Mouse (Mus musculus) kidney, postnatal 0 days (tissue): Measurements from ENCODE around the gene Zbtb7a. TPM values are rescaled to one million over a fixed set of nuclear protein-coding genes. Genes with fewer than 3 reads are reported as not detected.
A peak's percentile ranks its signal among the peaks of the same experiment; 100 is the strongest.

Source experiments
- ATAC-seq: fragments of 200-750 bp; cut with Nextera tagmentation; replicated peaks from 2 replicates; pipeline ENCODE4 v1.8.0; 2017; ENCODE audit warnings: low read depth, moderate number of reproducible peaks, moderate TSS enrichment, moderate library complexity; ENCODE audit not compliant: low FRiP score
- DNase-seq: peaks from one replicate; pipeline ENCODE4 v3.0.0-alpha.2; 2016; ENCODE audit warnings: low spot score
- H3K27ac ChIP-seq: fragments of 300-500 bp; sonication (generic); 2 replicates; pipeline ENCODE4 v1.5.1; 2014; ENCODE audit warnings: mild to moderate bottlenecking
- H3K27me3 ChIP-seq: fragments of 300-500 bp; sonication (generic); 2 replicates; pipeline ENCODE4 v1.6.1; 2014; ENCODE audit warnings: low read length, mixed read lengths; ENCODE audit not compliant: insufficient read depth
- H3K36me3 ChIP-seq: fragments of 300-500 bp; sonication (generic); 2 replicates; pipeline ENCODE4 v1.6.1; 2014; ENCODE audit warnings: low read length, mixed read lengths; ENCODE audit not compliant: insufficient read depth
- H3K4me1 ChIP-seq: fragments of 300-500 bp; sonication (generic); replicated peaks from 2 replicates; pipeline ENCODE4 v1.6.1; 2014; ENCODE audit warnings: antibody characterized with exemption, low read length, mixed read lengths; ENCODE audit not compliant: insufficient read depth
- H3K4me2 ChIP-seq: fragments of 300-500 bp; sonication (generic); 2 replicates; pipeline ENCODE4 v1.6.1; 2014; ENCODE audit warnings: mild to moderate bottlenecking, low read length, moderate library complexity, mixed read lengths
- H3K4me3 ChIP-seq: fragments of 300-500 bp; sonication (generic); replicated peaks from 2 replicates; pipeline ENCODE4 v1.5.1; 2014; ENCODE audit warnings: low read depth, low read length
- H3K9ac ChIP-seq: fragments of 300-500 bp; sonication (generic); 2 replicates; pipeline ENCODE4 v1.6.1; 2014; ENCODE audit warnings: low read depth, low read length
- H3K9me3 ChIP-seq: fragments of 300-500 bp; sonication (generic); replicated peaks from 2 replicates; pipeline ENCODE4 v1.6.1; 2016; ENCODE audit warnings: low read length, inconsistent platforms, mixed read lengths
- CTCF ChIP-seq: IDR thresholded peaks from 2 replicates; pipeline ENCODE4 v1.5.1; 2016; ENCODE audit warnings: antibody characterized with exemption, low read depth, mild to moderate bottlenecking, moderate library complexity
- WGBS: fragments of 180-500 bp; shearing (Covaris S2); extraction: QIAGEN DNeasy Blood & Tissue Kit; methylation state at CpG from one replicate; pipeline ENCODE4 v1.1.7; 2014; 5-methylcytosine and 5-hydroxymethylcytosine counted together
- polyA plus RNA-seq: library from polyadenylated mRNA; unstranded; fragments of >200 nt; fragmentation: Nextera tagmentation; extraction: Ambion mirVana; gene quantifications from 2 replicates; pipeline ENCODE4 v1.2.1, GENCODE M21; 2015

Gene Zbtb7a
- polyA plus RNA-seq, 1 experiment from 2014 or later = 33.7 TPM

DNA sequence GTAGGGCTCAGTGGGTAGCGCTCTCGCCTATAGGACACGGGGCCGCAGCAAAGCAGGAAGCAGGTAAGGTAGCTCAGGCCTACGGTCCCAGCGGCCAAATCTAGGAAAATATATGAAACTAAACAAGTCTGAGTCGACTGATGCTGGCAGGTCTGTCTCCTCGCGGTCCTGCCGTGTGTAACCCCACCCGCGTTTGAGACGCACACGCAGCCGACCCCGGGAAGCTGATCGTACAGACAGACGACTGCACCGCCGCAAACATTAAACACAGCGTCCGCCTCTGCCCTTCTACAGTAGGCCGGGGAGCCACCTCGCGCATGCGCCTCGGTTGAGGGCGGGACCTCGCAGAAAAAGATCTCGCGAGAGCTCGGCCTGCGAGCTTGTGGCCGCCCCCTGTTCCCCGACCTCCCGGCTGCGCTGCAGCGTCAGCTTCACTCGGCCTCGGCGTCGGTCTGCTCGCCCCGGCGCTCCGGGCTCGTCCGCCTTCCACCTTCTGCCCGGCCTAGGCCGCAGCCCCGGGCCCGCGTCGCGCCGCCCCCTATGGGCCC is 29.4 kb upstream of the Zbtb7a start, which contains the start of gene Map2k2:
Gene Map2k2, plus strand, starts transcription at position 351 of the 548 bp plus-strand sequence.
- no peaks in the 10 kb centered on the region for H3K27me3 ChIP-seq
- no peak for TF ChIP-seq CTCF
- peaks cover 16% of the 10 kb centered on the region for H3K36me3 ChIP-seq
- no peaks in the 10 kb centered on the region for H3K9me3 ChIP-seq
- H3K4me1 ChIP-seq = peaks cover 14% of the 10 kb centered on the region; the same call in 1 of the 2 replicates
- ATAC-seq = peak; percentile 89
- peak; percentile 98 for DNase-seq
- peak within 1 kb of the TSS; percentile 82 for H3K4me3 ChIP-seq
- peak within 1 kb of the TSS; percentile 100 for H3K27ac ChIP-seq
- peak within 1 kb of the TSS; percentile 76 for H3K4me2 ChIP-seq
- peak within 1 kb of the TSS; percentile 98 for H3K9ac ChIP-seq
- under 1% methylated on average over 54 of the region's 56 CpGs for whole genome bisulfite sequencing

DNA sequence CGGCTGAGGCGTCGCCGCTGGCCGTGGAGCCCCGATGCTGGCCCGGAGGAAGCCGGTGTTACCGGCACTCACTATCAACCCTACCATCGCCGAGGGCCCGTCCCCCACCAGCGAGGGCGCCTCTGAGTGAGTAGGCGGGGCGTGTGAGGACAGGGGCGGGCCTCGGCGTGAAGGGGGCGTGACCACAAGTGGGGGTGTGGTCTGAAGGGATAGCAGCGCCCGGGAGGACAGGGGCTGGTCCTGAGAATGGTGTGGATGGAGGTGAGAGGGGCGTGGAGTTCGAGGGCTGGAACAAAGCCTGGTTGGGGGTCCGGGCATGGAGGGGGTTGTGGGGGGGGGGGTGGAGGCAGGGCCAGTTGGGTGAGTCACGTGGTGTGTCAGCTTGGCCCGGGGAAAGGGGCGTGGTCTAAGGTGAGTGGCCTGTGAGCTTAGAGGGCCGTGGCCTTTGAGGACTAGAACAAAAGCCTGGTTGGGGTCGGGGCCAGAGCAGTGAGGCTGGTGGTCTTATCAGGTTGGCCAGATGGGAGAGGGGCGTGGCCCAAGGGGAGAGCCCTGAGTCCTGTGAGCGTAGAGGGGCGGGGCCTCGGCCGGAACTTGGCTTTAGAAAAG is 28.8 kb upstream of the Zbtb7a start:
- ATAC-seq (peak; percentile 89), DNase-seq (peak; percentile 91)
- Histone ChIP-seq H3K27ac (peak overlapping the region; percentile 100), H3K27me3 (no peaks in the 10 kb centered on the region), H3K9me3 (no peaks in the 10 kb centered on the region), H3K9ac (peak overlapping the region; percentile 98), H3K4me2 (peak overlapping the region; percentile 76), H3K4me3 (peak overlapping the region; percentile 82), H3K4me1 (peaks cover 14% of the 10 kb centered on the region; the same call in 1 of the 2 replicates), H3K36me3 (peaks cover 22% of the 10 kb centered on the region)
- WGBS = under 1% methylated on average over 34 of the region's 35 CpGs
- peak; percentile 41; the same call in 1 of the 2 replicates for TF ChIP-seq CTCF

DNA sequence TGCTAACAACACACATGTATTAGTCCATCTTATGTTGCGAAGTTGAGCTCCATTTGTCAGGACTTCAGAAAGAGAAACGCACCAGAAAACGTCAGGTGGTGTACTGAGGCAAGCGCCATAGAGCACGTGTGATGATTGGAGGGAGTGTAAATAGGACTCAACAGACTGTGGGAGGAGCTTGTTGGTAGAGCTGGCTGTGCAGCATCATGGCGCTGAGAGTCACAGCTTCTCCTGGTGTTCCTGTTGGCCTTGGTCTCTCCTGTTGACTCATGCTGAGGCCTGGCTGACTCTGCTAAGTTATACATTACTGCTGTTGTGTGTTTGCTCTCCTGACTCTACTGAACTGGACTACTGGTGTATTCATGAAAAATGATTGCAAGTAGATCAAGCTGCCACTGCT is 22.1 kb upstream of the Zbtb7a start:
- Histone ChIP-seq H3K4me1 (no peaks in the 10 kb centered on the region), H3K27ac (no peak overlapping the region), H3K27me3 (no peaks in the 10 kb centered on the region), H3K36me3 (peaks cover 65% of the 10 kb centered on the region), H3K9ac (no peak overlapping the region), H3K9me3 (no peaks in the 10 kb centered on the region), H3K4me2 (no peak overlapping the region), H3K4me3 (no peak overlapping the region)
- no peak for TF ChIP-seq CTCF
- no peak for DNase-seq
- WGBS = 91% methylated on average over 6 of the region's 6 CpGs
- no peak for ATAC-seq

DNA sequence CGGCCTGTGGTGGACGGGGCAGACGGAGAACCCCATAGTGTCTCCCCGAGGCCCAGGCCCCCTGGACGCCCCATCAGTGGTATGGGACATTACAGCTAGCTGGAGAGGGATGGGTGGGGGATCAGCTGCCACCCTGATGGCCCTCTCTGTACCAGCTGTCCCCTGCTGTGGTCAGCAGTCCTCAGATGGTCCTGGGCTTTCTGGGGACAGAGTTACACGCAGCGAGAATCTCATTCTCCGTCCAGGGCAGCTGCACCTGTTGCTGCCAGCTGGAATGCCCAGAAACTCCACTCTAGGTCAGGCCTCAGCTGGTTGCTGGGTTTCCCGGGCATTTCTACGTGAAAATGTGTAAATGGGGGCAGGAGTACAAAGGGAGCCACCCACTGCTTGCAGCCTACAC is 15.4 kb upstream of the Zbtb7a start:
- H3K4me3 ChIP-seq = no peak overlapping the region
- ATAC-seq = no peak
- WGBS = 93% methylated on average over 10 of the region's 10 CpGs

DNA sequence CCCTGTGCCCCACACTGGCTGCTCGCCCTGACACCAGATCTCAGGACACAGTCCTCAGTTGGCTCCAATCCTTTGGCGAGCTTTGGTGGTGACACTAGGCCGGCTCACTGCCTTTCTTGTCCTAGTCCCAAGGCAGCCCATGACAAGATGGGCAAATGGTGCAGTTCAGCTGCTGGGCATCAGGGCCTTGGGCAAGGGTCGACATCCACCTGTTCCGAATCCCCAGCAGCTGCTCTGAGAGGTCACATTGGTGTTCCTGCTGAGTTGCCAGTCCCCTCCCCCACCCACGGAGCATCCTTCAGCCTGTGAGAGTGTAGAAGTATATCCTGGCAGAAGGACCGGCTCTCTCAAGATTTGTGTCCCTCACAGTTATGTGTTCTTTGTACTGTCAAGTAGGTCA is 14.4 kb upstream of the Zbtb7a start:
- WGBS = 82% methylated on average over 7 of the region's 7 CpGs
- H3K4me3 ChIP-seq = no peak overlapping the region
- no peaks in the 10 kb centered on the region for H3K27me3 ChIP-seq
- no peaks in the 10 kb centered on the region for H3K9me3 ChIP-seq
- no peak overlapping the region for H3K4me2 ChIP-seq
- H3K4me1 ChIP-seq = no peaks in the 10 kb centered on the region
- no peak overlapping the region for H3K27ac ChIP-seq
- H3K36me3 ChIP-seq = peaks cover 75% of the 10 kb centered on the region
- H3K9ac ChIP-seq = no peak overlapping the region
- DNase-seq (no peak), ATAC-seq (no peak)
- TF ChIP-seq CTCF = no peak

More for the DNA sequence above, 15.4 kb upstream of the Zbtb7a start:
- Histone ChIP-seq H3K9ac (no peak overlapping the region), H3K27me3 (no peaks in the 10 kb centered on the region), H3K4me1 (no peaks in the 10 kb centered on the region), H3K4me2 (no peak overlapping the region), H3K27ac (no peak overlapping the region), H3K36me3 (peaks cover 85% of the 10 kb centered on the region), H3K9me3 (no peaks in the 10 kb centered on the region)
- no peak for DNase-seq
- no peak for TF ChIP-seq CTCF

DNA sequence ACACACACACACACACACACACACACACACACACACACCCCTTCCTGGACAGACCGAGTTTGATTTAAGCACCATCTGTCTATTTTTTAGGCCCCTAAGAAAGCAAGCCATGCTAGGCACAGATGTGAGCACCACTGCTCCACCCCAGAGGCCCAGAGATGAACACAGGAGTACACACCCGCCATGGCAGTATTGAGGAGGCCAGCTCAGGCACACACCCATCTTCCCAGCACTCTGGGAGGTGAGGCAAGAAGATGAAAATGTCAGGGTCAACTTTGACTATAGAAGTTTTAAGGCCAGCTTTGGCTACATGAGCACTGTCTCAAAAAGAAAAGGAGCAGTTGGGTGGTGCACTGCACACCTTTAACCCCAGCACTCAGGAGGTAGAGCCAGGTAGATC is 12.1 kb upstream of the Zbtb7a start:
- no peak overlapping the region for H3K4me2 ChIP-seq
- H3K4me3 ChIP-seq = no peak overlapping the region
- 74% methylated on average over 2 of the region's 2 CpGs for WGBS
- H3K4me1 ChIP-seq = no peaks in the 10 kb centered on the region; the same call in 1 of the 2 replicates
- DNase-seq = no peak
- H3K9ac ChIP-seq = no peak overlapping the region
- peaks cover 57% of the 10 kb centered on the region for H3K36me3 ChIP-seq
- no peaks in the 10 kb centered on the region for H3K27me3 ChIP-seq
- no peak for ATAC-seq
- H3K27ac ChIP-seq = no peak overlapping the region
- no peaks in the 10 kb centered on the region for H3K9me3 ChIP-seq
- no peak for TF ChIP-seq CTCF
